22 mouse cellular contexts compared by ENCODE assay signal in the genomic region with DNA sequence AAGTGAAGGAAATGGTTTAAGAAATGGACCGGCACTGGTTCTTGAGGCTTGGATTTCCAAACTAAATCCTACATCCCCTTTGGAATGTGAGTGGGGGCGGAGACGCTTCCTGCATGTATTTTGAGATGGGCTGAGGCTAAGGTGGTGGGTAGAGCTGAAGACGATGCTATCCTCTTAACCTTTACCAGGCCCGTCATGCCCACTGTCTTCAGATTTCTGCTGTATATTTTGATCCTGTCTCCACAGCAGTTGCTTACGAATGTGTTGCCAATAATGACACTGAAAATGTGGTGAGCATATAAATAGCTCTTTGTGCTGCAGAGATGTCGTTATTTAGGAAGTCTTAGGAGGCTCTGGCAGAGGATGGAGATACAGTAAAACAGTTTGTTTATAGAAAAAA.
DNase-seq lines count a peak whose midpoint lies in the region; ATAC-seq and TF ChIP-seq lines count a peak whose summit lies in the region.
"Had no signal": no experiment of that assay in that cellular context is flagged by ENCODE, and none has a peak within 500 bp of the region (broad histone marks: within the 10 kb centered on the region; RNA-seq: fewer than 3 reads in every experiment).

No protein-coding gene starts in this region.

- TF ChIP-seq CTCF in gastrocnemius, adult 2 months (IDR thresholded peaks at IDR 0.05) = no peak

- H3K27ac ChIP-seq in forebrain, embryonic 14.5 days (ENCODE audit: low read depth, low read length) = no peak overlapping the region
- no peak overlapping the region for H3K27ac ChIP-seq in forebrain, embryonic 13.5 days
- H3K27ac ChIP-seq in gastrocnemius, adult 2 months = peak overlapping the region; percentile 85
- H3K27ac ChIP-seq: forebrain, embryonic 10.5 days; forebrain, embryonic 15.5 days; heart, embryonic 13.5 days; hindbrain, embryonic 15.5 days had no signal

- no peak for DNase-seq in cerebellum, adult 11-12 months
- DNase-seq in forebrain, embryonic 14.5 days (ENCODE audit: low spot score) = peak; percentile 13
- peak; percentile 59 for DNase-seq in gastrocnemius, adult 2 months
- DNase-seq in gastrocnemius, postnatal 10 days = no peak
- DNase-seq in right cerebral cortex, adult 2 months (ENCODE audit: low spot score in 2 of 2) = peak; percentile 7 to 20
- DNase-seq in right cerebral cortex, adult 18-20 months = no peak
- DNase-seq: adrenal gland, adult 8-10 months; adrenal gland, postnatal 25 days; cerebellum, adult 11 months; cerebellum, postnatal 10 days; heart, adult 18-20 months; heart, postnatal 14 days; heart, postnatal 4 days; kidney, adult 2 months had no signal

- H3K9ac ChIP-seq in forebrain, embryonic 14.5 days (ENCODE audit: low read length) = no peak overlapping the region
- no peak overlapping the region for H3K9ac ChIP-seq in forebrain, embryonic 13.5 days
- H3K9ac ChIP-seq: forebrain, embryonic 15.5 days; heart, embryonic 13.5 days; hindbrain, embryonic 15.5 days had no signal

- no peaks in the 10 kb centered on the region for H3K9me3 ChIP-seq in forebrain, embryonic 14.5 days (replicated peaks; ENCODE audit: control insufficient read depth, low read length)
- H3K9me3 ChIP-seq in forebrain, embryonic 13.5 days (replicated peaks) = no peaks in the 10 kb centered on the region
- H3K9me3 ChIP-seq: forebrain, embryonic 10.5 days; forebrain, embryonic 15.5 days; heart, embryonic 13.5 days; hindbrain, embryonic 15.5 days had no signal

- no peaks in the 10 kb centered on the region for H3K36me3 ChIP-seq in forebrain, embryonic 14.5 days (ENCODE audit: control insufficient read depth, insufficient read depth, low read length)
- H3K36me3 ChIP-seq in forebrain, embryonic 13.5 days (ENCODE audit: poor library complexity, severe bottlenecking) = no peaks in the 10 kb centered on the region
- H3K36me3 ChIP-seq: forebrain, embryonic 10.5 days; forebrain, embryonic 15.5 days; heart, embryonic 13.5 days; hindbrain, embryonic 15.5 days had no signal

- no peaks in the 10 kb centered on the region for H3K27me3 ChIP-seq in forebrain, embryonic 14.5 days (replicated peaks; ENCODE audit: control insufficient read depth, insufficient read depth, low read length)
- no peaks in the 10 kb centered on the region for H3K27me3 ChIP-seq in forebrain, embryonic 13.5 days
- H3K27me3 ChIP-seq: forebrain, embryonic 15.5 days; heart, embryonic 13.5 days; hindbrain, embryonic 15.5 days had no signal

- intact Hi-C loops in gastrocnemius, adult 2 months (cut with DNase I) = loop anchor here (10.0 kb wide), 1 partner anchor 91 kb away; no protein-coding TSS in a partner anchor

- no peak overlapping the region for H3K4me2 ChIP-seq in forebrain, embryonic 14.5 days (ENCODE audit: low read length)
- H3K4me2 ChIP-seq in forebrain, embryonic 13.5 days = no peak overlapping the region
- H3K4me2 ChIP-seq: forebrain, embryonic 15.5 days; heart, embryonic 13.5 days; hindbrain, embryonic 15.5 days had no signal

- 73% methylated on average over 7 of the region's 7 CpGs for WGBS in forebrain, embryonic 14.5 days
- 75% methylated on average over 7 of the region's 7 CpGs for WGBS in forebrain, embryonic 13.5 days

- H3K4me3 ChIP-seq in forebrain, embryonic 14.5 days (ENCODE audit: low read depth, low read length) = no peak overlapping the region
- H3K4me3 ChIP-seq in forebrain, embryonic 13.5 days = no peak overlapping the region
- peak overlapping the region; percentile 17; the same call in 1 of the 2 replicates for H3K4me3 ChIP-seq in gastrocnemius, adult 2 months
- H3K4me3 ChIP-seq: forebrain, embryonic 10.5 days; forebrain, embryonic 15.5 days; heart, embryonic 13.5 days; hindbrain, embryonic 15.5 days had no signal

- peaks cover 6% of the 10 kb centered on the region; the same call in 1 of the 2 replicates for H3K4me1 ChIP-seq in forebrain, embryonic 14.5 days (ENCODE audit: control insufficient read depth, insufficient read depth, low read length)
- H3K4me1 ChIP-seq in forebrain, embryonic 13.5 days = peaks cover 12% of the 10 kb centered on the region
- H3K4me1 ChIP-seq: heart, embryonic 13.5 days had no signal

- ATAC-seq in cerebellum, adult (ENCODE audit: insufficient number of reproducible peaks, low FRiP score, low TSS enrichment) = 0 out of 2 replicates have a peak, but pooled peaks have one; percentile 42
- ATAC-seq in forebrain, embryonic 14.5 days = no peak
- no peak for ATAC-seq in forebrain, embryonic 13.5 days
- ATAC-seq: activated CD4-positive, CD25-positive, alpha-beta regulatory T cell, adult 4 months; forebrain, embryonic 15.5 days; intestine, postnatal 0 days had no signal

Comparison
In these comparisons a context has a peak if more than half of its experiments do, and no peak if none do; other contexts are left out.
1. DNase-seq: peak in forebrain, embryonic 14.5 days (single experiment), gastrocnemius, adult 2 months (single experiment) and right cerebral cortex, adult 2 months (2 of 2); none in cerebellum, adult 11-12 months (single experiment), gastrocnemius, postnatal 10 days (single experiment) and right cerebral cortex, adult 18-20 months (single experiment).